Mouse (Mus musculus) testis, adult 2 months (tissue): ENCODE results near the gene Nsmce4a. TPM values are rescaled to one million over a fixed set of nuclear protein-coding genes. Genes with fewer than 3 reads are reported as not detected.
A peak's percentile ranks its signal among the peaks of the same experiment; 100 is the strongest.

ENCODE experiments used
- H3K27ac ChIP-seq: fragments of 200-500 bp; 2 replicates; pipeline ENCODE4 v1.5.1; 2012; ENCODE audit warnings: low read depth, low read length; ENCODE audit not compliant: control insufficient read depth, insufficient read depth
- H3K27me3 ChIP-seq: fragments of 200-500 bp; 2 replicates; pipeline ENCODE4 v1.6.1; 2012; ENCODE audit warnings: mild to moderate bottlenecking, low read length, moderate library complexity; ENCODE audit not compliant: control insufficient read depth, insufficient read depth
- H3K36me3 ChIP-seq: fragments of 200-500 bp; 2 replicates; pipeline ENCODE4 v1.6.1; 2012; ENCODE audit warnings: mild to moderate bottlenecking, low read length; ENCODE audit not compliant: control insufficient read depth, insufficient read depth
- H3K4me1 ChIP-seq: fragments of 200-500 bp; 2 replicates; pipeline ENCODE4 v1.6.1; 2012; ENCODE audit warnings: low read length; ENCODE audit not compliant: control insufficient read depth, insufficient read depth
- H3K4me3 ChIP-seq: fragments of 200-500 bp; 2 replicates; pipeline ENCODE4 v1.5.1; 2012; ENCODE audit warnings: low read depth, mild to moderate bottlenecking, low read length, moderate library complexity, mixed read lengths; ENCODE audit not compliant: control insufficient read depth
- CTCF ChIP-seq: fragments of 200-500 bp; IDR thresholded peaks from 2 replicates; pipeline ENCODE4 v1.5.1; 2012; ENCODE audit warnings: low read depth, mild to moderate bottlenecking, inconsistent platforms, low read length, moderate library complexity; ENCODE audit not compliant: control insufficient read depth, insufficient read depth, insufficient replicate concordance
- POLR2A ChIP-seq: fragments of 200-500 bp; IDR thresholded peaks from 2 replicates; pipeline ENCODE4 v1.6.1; 2012; ENCODE audit warnings: low read depth, mild to moderate bottlenecking, inconsistent platforms, low read length, moderate library complexity; ENCODE audit not compliant: control insufficient read depth
- polyA plus RNA-seq: library from polyadenylated mRNA; depleted of rRNA; stranded (reverse); fragments of >200 nt; gene quantifications from 2 replicates; pipeline ENCODE4 v1.2.3, GENCODE M21; 2012; rRNA removed

Gene Nsmce4a
- 13.6 and 15.9 TPM in 2 replicates for polyA plus RNA-seq

- no peaks in the 10 kb centered on the region for H3K36me3 ChIP-seq
- H3K4me3 ChIP-seq = peak within 1 kb of the TSS; percentile 68
- TF ChIP-seq CTCF = no peak
- no peaks in the 10 kb centered on the region for H3K4me1 ChIP-seq
- no peaks in the 10 kb centered on the region for H3K27me3 ChIP-seq
- H3K27ac ChIP-seq = no peak within 1 kb of the TSS
Observed at GRCm38 (mm10) chr7:130572821-130573220, at the start of gene Nsmce4a. Gene Nsmce4a (minus strand): TSS chr7:130573118.

- no peak overlapping the region for H3K4me3 ChIP-seq
- TF ChIP-seq POLR2A (no peak), CTCF (no peak)
- H3K27ac ChIP-seq = no peak overlapping the region
Observed at GRCm38 (mm10) chr7:130622359-130622758, 49.4 kb upstream of the Nsmce4a start.

DNA sequence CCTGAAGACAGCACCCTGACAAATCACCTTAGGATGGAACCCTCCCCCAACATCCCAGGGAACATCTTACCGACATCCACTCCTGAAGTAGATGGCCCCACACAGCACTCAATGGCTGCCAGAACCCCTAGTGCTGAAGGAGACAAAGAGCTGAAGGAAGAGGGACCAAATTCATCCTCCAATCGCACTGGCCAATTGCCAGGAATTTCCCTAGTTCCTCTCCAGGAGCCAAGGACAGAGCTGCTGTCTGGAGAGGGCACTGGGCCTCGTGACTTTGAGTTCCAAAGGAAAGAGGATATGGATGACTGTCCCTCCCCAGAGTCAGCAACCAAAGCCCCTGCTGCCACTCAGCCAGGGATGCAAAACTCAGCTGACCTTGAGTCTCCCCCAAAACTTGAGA lies 49.0 kb upstream of the Nsmce4a start:
- Histone ChIP-seq H3K36me3 (no peaks in the 10 kb centered on the region), H3K27ac (no peak overlapping the region), H3K27me3 (no peaks in the 10 kb centered on the region), H3K4me1 (no peaks in the 10 kb centered on the region), H3K4me3 (no peak overlapping the region)
- no peak for TF ChIP-seq CTCF
- TF ChIP-seq POLR2A = no peak

More at GRCm38 (mm10) chr7:130622359-130622758, 49.4 kb upstream of the Nsmce4a start:
- Histone ChIP-seq H3K4me1 (no peaks in the 10 kb centered on the region), H3K36me3 (no peaks in the 10 kb centered on the region), H3K27me3 (no peaks in the 10 kb centered on the region)

DNA sequence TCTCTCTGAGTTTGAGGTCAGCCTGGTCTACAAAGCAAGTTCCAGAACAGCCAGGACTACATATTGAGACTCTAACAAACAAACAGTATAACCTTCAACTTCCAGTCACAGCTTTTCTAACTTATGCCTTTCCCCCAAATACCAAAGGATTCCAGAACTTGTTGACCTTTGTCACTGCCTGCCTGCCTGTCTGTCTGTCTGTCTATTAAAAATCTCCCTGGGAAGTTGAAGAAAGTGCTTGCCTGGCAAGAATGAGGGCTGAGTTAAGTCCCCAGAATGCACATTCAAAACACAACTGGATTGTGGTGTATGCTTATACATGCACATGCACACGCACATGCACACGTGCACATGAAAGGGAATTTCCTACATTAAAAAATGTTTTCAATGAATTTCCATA lies 48.1 kb upstream of the Nsmce4a start:
- Histone ChIP-seq H3K27ac (no peak overlapping the region), H3K36me3 (no peaks in the 10 kb centered on the region), H3K4me3 (no peak overlapping the region), H3K4me1 (no peaks in the 10 kb centered on the region), H3K27me3 (no peaks in the 10 kb centered on the region)
- TF ChIP-seq POLR2A (no peak), CTCF (no peak)

DNA sequence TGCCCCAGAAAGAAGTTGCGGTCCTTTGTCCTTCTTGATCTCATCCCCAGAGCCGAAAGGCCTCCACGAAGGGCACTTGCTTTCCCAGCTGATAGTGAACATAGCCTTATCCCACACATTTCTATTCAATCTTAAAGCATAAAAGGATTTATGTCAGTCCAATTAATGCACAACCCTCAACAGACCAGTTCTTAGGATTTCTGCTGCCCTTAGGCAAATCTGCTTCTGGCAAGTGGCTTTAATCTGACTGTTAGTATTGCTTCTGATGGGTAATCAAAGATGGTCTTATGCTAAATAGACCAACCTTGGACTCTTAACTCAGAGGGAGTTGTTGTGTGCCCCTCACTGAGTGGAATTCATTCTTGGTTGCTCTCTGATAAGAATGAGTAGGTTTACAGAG lies 44.7 kb upstream of the Nsmce4a start:
- no peaks in the 10 kb centered on the region for H3K4me1 ChIP-seq
- TF ChIP-seq POLR2A = no peak
- no peak for TF ChIP-seq CTCF
- no peak overlapping the region for H3K4me3 ChIP-seq
- no peaks in the 10 kb centered on the region for H3K27me3 ChIP-seq
- H3K36me3 ChIP-seq = no peaks in the 10 kb centered on the region
- H3K27ac ChIP-seq = no peak overlapping the region

- TF ChIP-seq POLR2A (no peak), CTCF (no peak)
- Histone ChIP-seq H3K36me3 (no peaks in the 10 kb centered on the region), H3K4me1 (no peaks in the 10 kb centered on the region), H3K27ac (no peak overlapping the region), H3K27me3 (no peaks in the 10 kb centered on the region), H3K4me3 (no peak overlapping the region)
Observed at GRCm38 (mm10) chr7:130613973-130614372, 41.1 kb upstream of the Nsmce4a start.

DNA sequence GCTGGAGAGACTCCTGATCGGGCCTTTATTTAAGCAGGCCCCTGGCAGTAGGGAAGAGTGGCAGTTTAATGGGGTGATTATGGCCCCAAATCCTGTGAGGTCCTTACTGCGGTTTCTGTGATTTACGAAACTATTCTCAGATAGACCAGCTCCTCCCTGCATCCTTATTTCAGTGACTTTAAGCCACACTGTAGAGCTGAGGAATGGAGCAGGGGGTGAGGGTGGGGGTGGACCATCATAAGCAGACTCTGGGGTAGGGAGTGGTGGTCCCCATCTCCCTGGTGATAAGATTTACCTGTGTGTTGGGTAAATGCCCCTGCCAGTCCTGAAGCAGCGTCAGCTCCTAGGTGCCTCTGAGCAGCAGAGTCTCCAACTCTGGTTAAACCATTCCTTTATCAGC lies 34.0 kb upstream of the Nsmce4a start:
- Histone ChIP-seq H3K4me3 (no peak overlapping the region), H3K36me3 (no peaks in the 10 kb centered on the region), H3K27ac (no peak overlapping the region), H3K4me1 (no peaks in the 10 kb centered on the region), H3K27me3 (no peaks in the 10 kb centered on the region)
- TF ChIP-seq POLR2A (no peak), CTCF (no peak)

DNA sequence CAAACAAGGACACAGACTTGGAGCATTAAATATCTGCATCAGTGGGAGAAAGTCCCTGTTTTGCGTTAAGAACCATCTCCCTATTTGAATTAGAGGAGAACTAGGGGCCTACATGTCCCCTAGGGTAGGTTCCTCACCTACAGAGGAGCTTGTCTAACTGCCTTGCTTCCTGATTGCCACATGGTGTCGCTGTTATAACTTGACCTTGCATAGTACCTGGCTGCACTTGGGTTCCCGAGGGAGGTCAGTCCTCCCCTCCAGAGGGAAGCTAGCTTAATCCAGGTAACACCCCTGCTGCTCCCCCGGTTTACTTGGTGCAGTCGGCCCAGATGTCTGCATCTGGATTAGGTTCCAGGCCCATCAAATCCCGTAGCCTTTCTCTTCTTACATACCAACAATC lies 32.2 kb upstream of the Nsmce4a start:
- H3K4me1 ChIP-seq = no peaks in the 10 kb centered on the region
- H3K27ac ChIP-seq = no peak overlapping the region
- no peaks in the 10 kb centered on the region for H3K36me3 ChIP-seq
- no peak overlapping the region for H3K4me3 ChIP-seq
- no peaks in the 10 kb centered on the region for H3K27me3 ChIP-seq
- TF ChIP-seq CTCF (no peak), POLR2A (no peak)
